Mouse (Mus musculus) forebrain, postnatal 0 days (tissue): ENCODE measurements around the gene Prdm16. TPM values are rescaled to one million over a fixed set of nuclear protein-coding genes. Genes with fewer than 3 reads are reported as not detected.

ENCODE experiments used
- ATAC-seq: fragments of 200-750 bp; cut with Nextera tagmentation; 2 replicates; pipeline ENCODE4 v1.8.0; 2017; ENCODE audit warnings: mild to moderate bottlenecking, moderate library complexity
- DNase-seq: peaks from one replicate; pipeline ENCODE4 v3.0.0-alpha.2; 2015
- H3K27ac ChIP-seq: fragments of 300-500 bp; sonication (generic); 2 replicates; pipeline ENCODE4 v1.5.1; 2014; ENCODE audit warnings: low read depth, mild to moderate bottlenecking, antibody characterized with exemption, low read length, moderate library complexity, mixed read lengths
- H3K27me3 ChIP-seq: fragments of 300-500 bp; sonication (generic); 2 replicates; pipeline ENCODE4 v1.6.1; 2014; ENCODE audit warnings: mild to moderate bottlenecking, low read length, mixed read lengths; ENCODE audit not compliant: insufficient read depth
- H3K36me3 ChIP-seq: fragments of 300-500 bp; sonication (generic); 2 replicates; pipeline ENCODE4 v1.6.1; 2014; ENCODE audit warnings: mild to moderate bottlenecking, moderate library complexity; ENCODE audit not compliant: insufficient read depth
- H3K4me1 ChIP-seq: fragments of 300-500 bp; sonication (generic); 2 replicates; pipeline ENCODE4 v1.6.1; 2014; ENCODE audit warnings: antibody characterized with exemption; ENCODE audit not compliant: insufficient read depth
- H3K4me2 ChIP-seq: fragments of 300-500 bp; sonication (generic); 2 replicates; pipeline ENCODE4 v1.6.1; 2014; ENCODE audit warnings: low read depth, mild to moderate bottlenecking, moderate library complexity
- H3K4me3 ChIP-seq: fragments of 300-500 bp; sonication (generic); 2 replicates; pipeline ENCODE4 v1.5.1; 2014; ENCODE audit warnings: low read depth, low read length, mixed read lengths
- H3K9ac ChIP-seq: fragments of 300-500 bp; sonication (generic); 2 replicates; pipeline ENCODE4 v1.6.1; 2014; ENCODE audit warnings: mild to moderate bottlenecking
- H3K9me3 ChIP-seq: fragments of 300-500 bp; sonication (generic); 2 replicates; pipeline ENCODE4 v1.6.1; 2016; ENCODE audit warnings: low read length
- CTCF ChIP-seq: sonication (generic); IDR thresholded peaks from 2 replicates; pipeline ENCODE4 v1.5.1; 2016; ENCODE audit warnings: antibody characterized with exemption, control low read depth, low read depth
- WGBS: fragments of 180-500 bp; shearing (Covaris S2); extraction: QIAGEN DNeasy Blood & Tissue Kit; methylation state at CpG from one replicate; pipeline ENCODE4 v1.1.7; 2014; 5-methylcytosine and 5-hydroxymethylcytosine counted together
- polyA plus RNA-seq: library from polyadenylated mRNA; unstranded; fragments of >200 nt; fragmentation: Nextera tagmentation; extraction: Ambion mirVana; gene quantifications from 2 replicates; pipeline ENCODE4 v1.2.1, GENCODE M21; 2015
- total RNA-seq: library from RNA; depleted of rRNA; stranded (reverse); fragments of >200 nt; gene quantifications from 2 replicates; pipeline ENCODE4 v1.2.3, GENCODE M21; 2014

The Prdm16 gene
- total and polyA plus RNA-seq, 2 experiments from 2014 or later = 10.7 to 16.3 TPM

DNA sequence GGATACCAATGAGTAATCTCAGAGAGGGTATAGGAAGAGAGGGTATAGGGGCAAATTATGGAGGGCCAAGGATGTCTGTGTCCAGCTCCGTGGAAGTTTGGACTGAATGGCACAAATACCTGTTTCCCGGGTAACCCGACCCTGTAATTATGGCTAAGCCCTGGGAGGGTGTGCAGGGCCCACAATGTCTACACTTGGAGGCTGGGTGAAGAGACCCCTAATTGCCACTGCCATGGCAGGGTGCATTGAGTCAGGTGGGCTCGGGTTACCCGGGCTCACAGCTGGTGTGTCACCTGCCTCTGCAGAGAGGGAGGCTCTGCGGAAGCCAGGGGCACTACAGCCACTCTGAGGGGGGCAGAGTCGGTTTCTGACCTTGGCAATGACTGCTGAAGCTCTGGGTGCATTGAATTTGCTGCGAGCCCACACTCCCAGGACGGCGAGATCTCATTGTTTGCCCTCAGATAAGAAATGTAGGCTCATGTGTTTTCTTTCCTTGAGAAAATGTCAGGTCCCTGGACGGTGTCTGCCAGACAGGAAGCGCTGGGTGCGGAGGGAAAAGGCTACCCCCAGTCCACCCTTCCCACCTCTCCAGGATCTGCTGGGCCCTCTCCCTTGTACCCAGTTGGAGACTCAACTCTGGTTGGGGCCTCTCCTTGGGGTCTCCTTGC, 62.3 kb downstream of the Prdm16 start:
- TF ChIP-seq CTCF = no peak
- no peak overlapping the region for H3K9ac ChIP-seq
- ATAC-seq (no peak), DNase-seq (no peak)
- 51% methylated on average over 13 of the region's 13 CpGs for WGBS
- H3K27ac ChIP-seq = no peak overlapping the region
- no peaks in the 10 kb centered on the region for H3K27me3 ChIP-seq
- H3K9me3 ChIP-seq = no peaks in the 10 kb centered on the region
- no peak overlapping the region for H3K4me3 ChIP-seq
- no peak overlapping the region for H3K4me2 ChIP-seq
- H3K36me3 ChIP-seq = no peaks in the 10 kb centered on the region
- H3K4me1 ChIP-seq = no peaks in the 10 kb centered on the region

DNA sequence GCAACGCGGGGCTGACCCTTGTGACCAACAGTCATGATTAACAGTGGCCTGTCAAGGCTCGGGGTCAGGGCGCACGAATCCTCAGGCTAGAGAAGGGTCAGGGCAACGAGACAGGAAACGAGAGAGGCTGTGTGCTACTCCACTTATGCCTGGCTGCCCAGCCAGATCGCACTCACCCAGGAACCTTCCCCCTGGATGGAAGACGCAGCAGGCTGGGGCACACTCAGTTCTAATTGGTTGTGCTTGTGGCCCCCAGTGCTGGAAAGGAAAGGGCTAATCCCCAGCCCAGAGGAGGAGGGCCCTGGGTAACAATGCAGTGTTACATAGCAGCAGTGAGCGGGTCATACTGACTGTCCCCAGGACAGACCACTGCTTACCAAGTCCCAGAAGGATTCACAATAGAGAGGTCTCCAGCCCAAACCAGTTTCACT, 66.2 kb downstream of the Prdm16 start:
- ATAC-seq = peak; percentile 82

DNA sequence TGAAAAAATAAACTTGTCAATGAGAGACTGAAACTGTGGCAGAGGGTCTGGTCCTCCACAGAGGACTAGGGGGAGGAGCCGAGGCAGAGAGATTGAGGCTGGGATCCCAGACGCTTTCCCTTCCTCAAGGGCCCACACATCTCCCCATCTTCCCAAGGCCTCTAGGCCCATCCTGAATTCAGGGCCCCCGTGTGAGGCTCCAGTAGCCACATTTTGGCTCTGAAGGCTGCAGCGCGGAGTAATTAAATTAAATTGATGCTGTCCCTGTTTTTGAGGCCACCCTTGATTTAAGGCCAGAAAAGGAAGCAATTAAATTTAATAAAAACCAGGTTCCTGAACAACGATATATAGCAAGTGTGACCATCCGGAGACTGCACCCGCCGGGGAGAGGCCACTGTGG, 66.8 kb downstream of the Prdm16 start:
- 45% methylated on average over 9 of the region's 9 CpGs for WGBS
- H3K27me3 ChIP-seq = no peaks in the 10 kb centered on the region
- no peak for DNase-seq
- no peak for TF ChIP-seq CTCF
- H3K9ac ChIP-seq = no peak overlapping the region
- peak overlapping the region; percentile 66; the same call in 1 of the 2 replicates for H3K27ac ChIP-seq
- H3K9me3 ChIP-seq = no peaks in the 10 kb centered on the region
- no peak overlapping the region for H3K4me2 ChIP-seq
- H3K4me3 ChIP-seq = no peak overlapping the region
- 0 out of 2 replicates have a peak, but pooled peaks cover 8% of the 10 kb centered on the region for H3K4me1 ChIP-seq
- no peak for ATAC-seq
- H3K36me3 ChIP-seq = no peaks in the 10 kb centered on the region

More for the DNA sequence above, 66.2 kb downstream of the Prdm16 start:
- Histone ChIP-seq H3K4me1 (0 out of 2 replicates have a peak, but pooled peaks cover 8% of the 10 kb centered on the region), H3K36me3 (no peaks in the 10 kb centered on the region), H3K4me2 (no peak overlapping the region), H3K9me3 (no peaks in the 10 kb centered on the region), H3K9ac (no peak overlapping the region), H3K27me3 (no peaks in the 10 kb centered on the region), H3K4me3 (no peak overlapping the region), H3K27ac (peak overlapping the region; percentile 66)
- TF ChIP-seq CTCF = no peak
- WGBS = 21% methylated on average over 10 of the region's 10 CpGs
- DNase-seq = peak; percentile 35

DNA sequence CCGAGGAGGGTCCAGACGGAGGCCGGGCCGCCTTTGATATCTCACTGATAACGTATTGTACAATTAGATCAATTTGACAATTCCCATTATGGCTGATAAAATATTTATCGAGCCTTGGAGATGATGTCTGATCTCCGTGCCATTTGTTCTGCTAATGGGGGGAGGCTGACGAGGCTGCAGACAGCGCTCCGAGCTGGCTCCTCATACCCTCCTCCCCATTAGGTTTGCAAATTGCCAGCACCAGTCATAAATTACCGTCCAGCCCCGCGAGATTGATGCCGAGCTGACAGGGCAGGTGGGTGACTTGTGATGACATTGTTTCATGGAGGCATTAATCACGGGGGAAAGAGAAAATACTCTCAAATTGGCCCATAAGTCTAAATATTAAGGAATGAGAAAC, 67.9 kb downstream of the Prdm16 start:
- no peak overlapping the region for H3K9ac ChIP-seq
- DNase-seq = peak; percentile 31
- ATAC-seq = no peak
- H3K36me3 ChIP-seq = no peaks in the 10 kb centered on the region
- peak overlapping the region; percentile 13; the same call in 1 of the 2 replicates for H3K4me2 ChIP-seq
- 18% methylated on average over 15 of the region's 15 CpGs for WGBS
- no peaks in the 10 kb centered on the region for H3K9me3 ChIP-seq
- TF ChIP-seq CTCF = no peak
- no peak overlapping the region for H3K4me3 ChIP-seq
- 0 out of 2 replicates have a peak, but pooled peaks cover 8% of the 10 kb centered on the region for H3K4me1 ChIP-seq
- H3K27ac ChIP-seq = no peak overlapping the region
- no peaks in the 10 kb centered on the region for H3K27me3 ChIP-seq

DNA sequence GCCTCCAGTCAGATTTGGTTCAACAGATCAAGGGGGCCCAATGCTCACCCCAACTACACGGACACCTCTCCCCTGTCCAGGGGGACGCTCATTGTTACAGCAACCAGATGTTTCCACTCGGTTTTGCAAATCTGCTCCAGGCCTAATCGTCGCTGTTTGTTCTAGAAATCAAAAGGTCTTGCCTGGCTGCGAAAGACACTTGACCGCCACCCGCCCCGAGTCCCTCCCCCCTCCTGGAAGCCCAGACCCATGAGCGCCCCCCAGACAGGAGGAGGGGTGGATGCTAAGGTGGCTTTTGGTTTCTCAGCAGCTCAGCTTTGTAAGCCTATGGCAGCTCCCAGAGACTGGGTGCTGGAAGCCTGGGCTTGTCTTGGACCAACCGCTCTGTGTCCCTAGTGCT, 68.7 kb downstream of the Prdm16 start:
- DNase-seq (no peak), ATAC-seq (no peak)
- Histone ChIP-seq H3K4me3 (no peak overlapping the region), H3K36me3 (no peaks in the 10 kb centered on the region), H3K27me3 (no peaks in the 10 kb centered on the region), H3K27ac (no peak overlapping the region), H3K4me2 (no peak overlapping the region), H3K9ac (no peak overlapping the region), H3K9me3 (no peaks in the 10 kb centered on the region), H3K4me1 (0 out of 2 replicates have a peak, but pooled peaks cover 8% of the 10 kb centered on the region)
- 46% methylated on average over 10 of the region's 11 CpGs for WGBS
- TF ChIP-seq CTCF = no peak

DNA sequence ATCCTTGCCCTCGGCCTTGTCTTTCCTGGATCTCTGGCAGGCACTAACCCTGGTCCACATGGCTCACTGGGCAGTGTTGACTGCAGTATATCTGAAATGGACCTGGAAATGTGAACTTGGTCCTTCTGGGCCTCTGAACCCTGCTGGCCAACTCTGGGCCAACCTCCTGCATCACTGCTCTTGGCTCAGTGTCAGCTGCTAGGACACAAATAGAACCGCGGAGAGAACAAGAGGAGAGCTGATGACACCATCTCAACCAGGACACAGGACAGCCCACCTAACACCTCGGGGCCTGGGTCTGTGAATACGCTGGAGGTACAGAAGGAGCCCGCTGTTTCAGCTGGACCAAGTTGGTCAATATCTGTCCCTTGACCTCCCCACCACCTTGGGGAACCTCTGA, 73.5 kb downstream of the Prdm16 start:
- H3K27ac ChIP-seq = no peak overlapping the region
- WGBS = 94% methylated on average over 6 of the region's 6 CpGs
- no peaks in the 10 kb centered on the region for H3K9me3 ChIP-seq
- no peak for TF ChIP-seq CTCF
- no peak overlapping the region for H3K9ac ChIP-seq
- H3K4me2 ChIP-seq = no peak overlapping the region
- H3K27me3 ChIP-seq = no peaks in the 10 kb centered on the region
- ATAC-seq = no peak
- 0 out of 2 replicates have a peak, but pooled peaks cover under 1% of the 10 kb centered on the region for H3K4me1 ChIP-seq
- DNase-seq = no peak
- H3K36me3 ChIP-seq = no peaks in the 10 kb centered on the region
- H3K4me3 ChIP-seq = no peak overlapping the region

DNA sequence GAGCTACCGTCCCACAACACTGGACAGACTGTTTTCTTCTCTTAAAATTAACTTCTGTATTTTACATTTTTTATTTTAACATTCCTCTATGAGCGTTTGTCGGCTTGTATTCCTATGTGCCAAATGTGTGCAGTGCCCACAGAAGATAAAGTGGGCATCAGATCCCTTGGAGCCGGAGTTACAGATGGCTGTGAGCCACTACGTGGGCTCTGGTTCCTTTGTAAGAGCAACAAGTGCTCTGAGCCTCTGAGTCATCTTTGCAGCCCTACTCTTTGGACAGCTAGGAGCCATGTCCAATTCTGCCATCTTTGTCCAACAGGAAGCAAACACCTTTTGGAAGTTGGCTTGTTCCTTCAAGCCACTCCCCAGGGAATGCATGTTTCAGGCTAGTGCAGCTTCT, 78.6 kb downstream of the Prdm16 start:
- Histone ChIP-seq H3K4me2 (no peak overlapping the region), H3K4me3 (no peak overlapping the region), H3K4me1 (peaks cover 8% of the 10 kb centered on the region; the same call in 1 of the 2 replicates), H3K36me3 (no peaks in the 10 kb centered on the region), H3K27me3 (no peaks in the 10 kb centered on the region; the same call in 1 of the 2 replicates), H3K27ac (no peak overlapping the region), H3K9ac (no peak overlapping the region), H3K9me3 (no peaks in the 10 kb centered on the region)
- 69% methylated on average over 5 of the region's 5 CpGs for WGBS
- DNase-seq (no peak), ATAC-seq (no peak)
- no peak for TF ChIP-seq CTCF
